Mouse (Mus musculus) left cerebral cortex, adult 11 months (tissue): ENCODE data around the gene Trak1.
"Not testable (repeated sequence)": the region's sequence is repeated elsewhere in the genome, so short reads cannot be mapped to it uniquely, and the experiment has no call there.

Experiments
- DNase-seq: peaks from one replicate; pipeline ENCODE4 v3.0.0; 2022; ENCODE audit warnings: low spot score

Gene Trak1

DNA sequence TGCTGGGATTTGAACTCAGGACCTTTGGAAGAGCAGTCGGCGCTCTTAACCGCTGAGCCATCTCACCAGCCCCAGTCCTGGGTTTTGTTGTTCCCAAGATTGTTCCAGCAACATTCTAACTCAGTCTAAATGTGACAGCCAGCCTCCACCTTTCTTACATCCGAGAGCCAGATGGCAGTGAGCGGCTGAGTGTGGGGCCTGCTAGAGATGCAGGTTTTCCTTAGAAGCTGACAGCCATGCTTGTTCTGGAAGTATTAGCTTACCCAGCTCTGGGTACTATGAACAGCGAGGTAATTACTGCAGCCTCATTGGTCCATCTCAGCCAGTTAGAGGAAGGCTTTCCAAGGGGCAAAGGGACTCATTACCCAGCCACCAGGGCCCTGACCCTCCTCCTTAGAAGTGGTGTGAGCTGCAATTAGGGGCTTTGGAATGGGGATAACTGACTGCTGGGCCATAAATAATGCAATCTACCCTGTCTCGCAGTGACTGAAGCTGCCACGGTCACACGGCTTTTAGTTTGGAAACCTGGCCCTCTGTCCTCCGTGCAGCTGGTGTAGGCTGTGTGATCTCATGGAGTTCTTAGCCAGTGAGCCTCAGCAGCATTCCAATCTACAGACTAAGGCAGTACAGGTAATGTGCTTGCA is 22.1 kb downstream of the Trak1 start:
- DNase-seq = no peak

DNA sequence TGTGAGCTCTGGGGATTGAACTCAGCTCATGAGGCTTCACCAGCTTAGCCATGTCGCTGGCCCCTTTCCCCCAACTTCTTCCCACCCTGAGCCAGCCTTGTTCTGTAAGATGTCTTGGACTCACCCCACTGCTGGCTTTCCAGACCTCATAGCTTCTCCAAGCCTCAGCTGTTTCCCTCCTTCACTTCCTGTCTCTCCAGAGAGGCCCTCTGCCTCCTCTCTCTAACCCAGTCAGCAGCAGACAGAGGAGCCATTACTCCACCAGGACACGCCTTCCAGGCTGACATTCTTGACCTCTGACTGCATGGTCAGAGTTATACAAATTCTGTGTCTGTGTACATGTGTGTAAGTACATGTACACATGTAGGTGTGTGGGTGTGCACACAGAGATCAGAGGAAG is 23.1 kb downstream of the Trak1 start:
- DNase-seq = no peak

DNA sequence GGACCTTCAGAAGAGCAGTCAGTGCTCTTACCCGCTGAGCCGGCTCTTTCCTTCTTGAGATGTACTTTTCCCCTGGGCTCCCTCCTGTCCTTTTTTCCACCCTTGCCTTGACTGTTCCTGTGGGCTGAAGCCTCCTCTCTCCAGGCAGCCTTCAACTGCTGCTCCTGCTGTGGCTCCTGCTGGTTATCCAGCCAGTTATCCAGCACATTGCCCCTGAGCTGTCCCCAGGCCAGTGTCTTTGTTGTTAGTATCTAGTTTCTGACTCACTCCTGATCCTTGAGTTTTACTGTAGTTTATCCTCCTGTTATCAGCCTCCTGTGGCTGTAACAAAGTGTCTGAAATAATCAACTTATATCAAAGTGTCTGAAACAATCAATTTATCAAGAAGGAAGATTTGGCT is 23.8 kb downstream of the Trak1 start:
- no peak for DNase-seq

DNA sequence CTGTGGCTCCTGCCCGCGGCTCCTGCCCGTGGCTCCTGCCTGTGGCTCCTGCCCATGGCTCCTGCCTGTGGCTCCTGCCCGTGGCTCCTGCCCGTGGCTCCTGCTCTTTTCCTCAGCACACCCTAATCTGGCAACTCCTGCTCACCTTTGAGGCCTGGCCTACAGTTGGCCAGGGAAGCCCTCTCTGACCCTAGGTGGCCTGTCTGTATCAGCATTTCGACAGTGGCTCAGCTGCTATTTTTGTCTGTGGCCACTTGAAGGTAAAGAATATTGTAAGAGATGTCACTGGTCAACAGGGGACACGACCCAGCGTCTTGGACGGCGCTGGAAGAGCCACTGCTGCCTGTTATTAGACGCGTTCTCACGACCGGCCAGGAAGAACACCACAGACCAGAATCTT is 24.7 kb downstream of the Trak1 start:
- no peak for DNase-seq

DNA sequence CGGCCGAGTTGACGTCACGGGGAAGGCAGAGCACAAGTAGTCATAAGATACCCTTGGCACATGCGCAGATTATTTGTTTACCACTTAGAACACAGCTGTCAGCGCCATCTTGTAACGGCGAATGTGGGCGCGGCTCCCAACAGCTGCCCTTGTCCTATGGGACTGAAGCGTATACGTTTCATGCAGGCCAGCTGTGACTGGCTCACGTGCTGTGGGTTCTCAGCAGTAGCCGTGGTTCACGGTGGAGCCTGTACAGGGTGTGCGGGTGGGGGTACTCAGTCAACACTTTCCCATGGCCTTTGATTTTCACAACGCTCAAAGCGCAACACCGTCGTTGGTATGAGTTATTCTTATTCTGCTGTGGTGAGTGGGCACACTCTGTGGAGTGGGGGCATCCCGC is 31.0 kb downstream of the Trak1 start:
- not testable (repeated sequence) for DNase-seq

DNA sequence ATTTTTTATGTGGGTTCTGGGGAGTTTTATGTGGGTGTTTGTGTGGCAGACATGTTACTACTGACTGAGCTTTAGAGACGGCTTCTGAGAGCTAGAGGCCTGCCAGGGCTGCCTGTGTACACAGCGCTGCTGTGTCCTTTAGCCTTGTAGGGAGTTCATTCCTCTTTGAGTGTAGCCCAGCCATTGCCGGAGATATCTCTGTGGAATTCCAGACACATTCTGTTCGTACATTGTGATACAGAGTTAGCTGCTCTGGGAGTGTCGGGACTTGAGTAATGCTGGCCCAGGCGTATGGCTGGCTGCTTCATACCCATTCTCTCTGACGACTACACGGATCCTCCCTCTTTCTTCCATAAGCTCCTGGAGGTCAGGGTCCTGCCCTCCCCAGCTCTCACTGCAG is 31.9 kb downstream of the Trak1 start:
- no peak for DNase-seq

DNA sequence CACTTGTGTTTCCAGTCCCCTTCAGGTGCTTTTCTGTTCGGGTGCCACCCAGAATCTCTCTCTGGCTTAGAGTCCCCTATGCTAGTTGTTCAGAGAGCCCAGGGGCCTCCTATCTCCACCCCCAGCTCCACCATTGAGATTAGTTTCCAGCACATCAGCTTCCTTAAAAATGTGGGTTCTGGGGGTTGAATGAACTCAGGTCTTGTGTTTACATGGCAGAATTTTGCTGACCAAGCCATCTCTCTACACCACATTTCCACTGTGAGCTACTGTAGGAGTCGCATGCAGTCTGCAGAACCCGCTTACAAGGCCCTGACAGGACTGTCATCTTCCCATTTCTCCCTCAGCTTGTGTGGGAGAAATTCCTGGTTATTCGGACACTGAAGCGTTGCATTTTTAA is 32.8 kb downstream of the Trak1 start:
- no peak for DNase-seq

DNA sequence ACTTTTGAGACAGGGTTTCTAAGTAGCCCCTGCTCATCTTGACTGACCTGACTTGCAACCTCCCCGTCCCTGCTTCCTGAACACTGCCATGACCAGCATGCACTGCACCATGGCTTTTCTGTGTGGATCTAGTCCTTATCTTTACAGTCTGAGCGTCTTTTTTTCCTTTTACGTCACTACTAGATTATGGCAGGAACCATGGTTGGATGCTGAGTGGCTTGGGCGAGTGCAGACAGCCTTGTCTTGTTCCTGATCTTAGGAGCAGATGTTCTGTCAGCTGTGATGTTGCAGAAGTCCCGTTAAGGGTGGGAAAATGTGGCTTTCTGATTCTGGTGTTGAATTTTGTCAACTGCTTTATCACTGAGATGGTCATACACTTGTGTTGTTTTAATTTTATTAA is 34.1 kb downstream of the Trak1 start:
- DNase-seq = no peak

DNA sequence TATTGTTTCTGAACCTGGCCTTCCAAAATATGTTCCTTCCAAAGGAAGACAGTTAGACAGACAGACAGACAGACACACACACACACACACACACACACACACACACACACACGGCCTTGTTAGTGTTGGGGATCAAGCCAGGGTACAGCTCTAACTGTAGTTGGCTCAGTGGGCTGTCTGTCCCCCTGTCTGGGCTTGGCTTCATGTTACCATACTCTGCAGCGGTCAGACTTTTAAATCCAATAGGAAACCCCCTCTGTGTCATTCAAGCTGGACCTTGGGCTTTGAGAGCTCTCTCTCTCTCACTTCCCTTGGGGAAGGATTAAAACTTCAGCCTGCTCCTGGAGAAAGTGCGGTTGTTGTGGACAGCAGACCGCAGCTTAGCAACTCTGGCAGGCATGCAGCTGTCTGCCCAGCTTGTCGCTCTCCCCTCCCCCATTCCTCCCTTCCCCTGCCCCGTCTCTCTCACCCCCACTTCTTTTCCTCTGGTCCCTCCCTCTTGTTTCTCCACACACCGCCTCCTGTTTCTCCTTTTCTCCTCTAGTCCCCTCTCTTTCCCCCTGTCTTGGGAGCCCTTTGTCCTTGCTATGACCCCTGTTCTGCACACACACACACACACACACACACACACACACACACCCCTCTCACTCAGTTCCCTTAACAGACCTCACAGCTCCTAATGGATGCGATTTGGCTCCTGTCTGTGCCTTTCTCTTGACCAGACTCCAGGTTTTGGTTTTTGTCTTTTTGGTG is 34.8 kb downstream of the Trak1 start:
- DNase-seq = no peak

DNA sequence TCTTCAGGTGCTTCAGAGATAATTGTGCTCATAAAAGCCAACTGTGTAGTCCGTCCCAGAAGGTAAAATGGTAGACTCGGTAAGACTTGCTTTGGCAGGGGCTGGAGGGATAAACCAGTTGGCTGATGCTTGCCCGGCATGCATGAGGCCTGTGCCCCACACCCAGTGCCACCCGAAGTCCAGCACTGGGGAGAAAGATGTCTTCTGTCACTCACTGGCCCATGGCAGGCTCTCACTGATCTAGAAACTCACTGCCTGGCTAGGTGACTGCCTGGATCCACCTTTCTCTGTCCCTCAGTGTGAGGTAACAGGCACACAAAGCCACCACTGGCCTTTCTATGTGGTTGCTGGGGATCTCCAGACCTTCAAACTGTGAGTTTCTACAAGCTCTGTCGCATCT is 36.3 kb downstream of the Trak1 start:
- no peak for DNase-seq

DNA sequence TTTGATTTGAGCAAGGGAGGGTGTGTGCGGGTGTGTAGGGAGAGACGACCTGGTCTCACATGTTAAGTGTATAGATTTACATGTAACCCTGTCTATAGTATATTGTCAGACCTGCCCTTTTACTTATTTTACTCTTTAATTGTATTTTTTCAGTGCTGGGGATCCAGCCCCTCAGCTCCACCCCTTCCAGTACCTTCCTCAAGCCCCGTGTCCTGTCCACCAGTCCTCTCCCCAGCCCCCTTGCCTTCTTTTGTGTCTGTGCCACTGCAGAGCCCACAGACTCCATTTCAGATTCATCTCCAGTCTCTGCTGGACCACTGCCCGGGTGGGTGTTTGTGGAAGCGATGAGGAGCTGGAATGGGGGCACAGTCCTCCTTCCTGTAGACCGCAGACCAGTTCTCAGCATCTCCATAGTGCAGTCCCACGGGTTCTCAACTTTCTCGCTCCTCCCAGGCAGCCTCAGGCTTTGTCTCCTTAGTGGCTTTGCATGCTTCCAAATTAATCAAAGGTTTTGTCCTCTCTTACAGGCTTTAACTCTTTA is 37.1 kb downstream of the Trak1 start:
- DNase-seq = no peak

DNA sequence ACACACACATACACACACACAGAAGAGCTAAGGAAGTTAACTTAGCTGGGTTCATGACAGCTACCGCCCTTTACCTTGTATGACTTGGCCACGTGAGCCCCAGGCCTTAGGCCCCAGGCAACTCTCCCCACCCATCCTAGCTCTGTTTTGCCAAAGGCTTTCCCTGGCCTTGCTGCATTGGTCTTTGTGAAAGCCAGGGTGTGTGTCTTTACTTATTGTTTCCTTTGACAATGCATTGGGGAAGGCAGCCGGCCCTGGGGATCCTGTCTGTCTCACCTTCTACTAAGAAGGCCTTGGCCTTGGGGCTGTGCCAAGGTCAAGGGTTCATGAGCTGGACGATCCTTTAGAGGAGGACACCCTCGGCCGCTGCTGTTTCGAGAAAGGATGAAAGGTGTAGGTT is 38.3 kb downstream of the Trak1 start:
- DNase-seq = no peak

DNA sequence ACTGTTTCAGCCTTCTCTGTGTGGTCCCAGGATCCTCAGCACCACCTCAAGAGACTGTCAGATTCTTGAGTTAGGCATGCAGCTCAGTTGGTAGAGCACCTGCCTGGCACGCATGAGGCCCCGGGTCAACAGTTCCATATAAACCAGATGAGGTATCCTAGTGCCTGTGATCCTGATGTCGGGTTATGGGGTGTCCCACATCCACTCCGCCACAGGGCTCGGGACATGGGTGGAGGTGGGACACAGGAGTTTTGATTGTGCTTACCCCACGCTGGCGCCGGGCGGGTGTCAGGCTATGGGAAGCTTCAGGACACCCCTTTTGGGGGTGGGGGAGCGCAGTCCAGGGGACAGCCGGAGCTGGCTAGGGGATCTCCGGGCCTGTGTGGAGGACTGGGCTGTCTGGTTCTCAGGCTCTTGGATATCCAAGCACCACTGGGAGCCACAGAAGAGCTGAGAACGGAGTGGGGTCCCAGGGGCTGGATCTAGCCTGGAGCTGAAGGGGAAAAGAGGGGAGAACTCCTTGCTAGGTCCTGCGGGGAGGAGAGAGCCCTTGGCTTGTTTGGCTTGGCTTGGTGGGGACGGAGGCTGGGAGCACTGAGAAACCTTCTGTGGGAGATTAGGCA is 39.1 kb downstream of the Trak1 start:
- DNase-seq = no peak

DNA sequence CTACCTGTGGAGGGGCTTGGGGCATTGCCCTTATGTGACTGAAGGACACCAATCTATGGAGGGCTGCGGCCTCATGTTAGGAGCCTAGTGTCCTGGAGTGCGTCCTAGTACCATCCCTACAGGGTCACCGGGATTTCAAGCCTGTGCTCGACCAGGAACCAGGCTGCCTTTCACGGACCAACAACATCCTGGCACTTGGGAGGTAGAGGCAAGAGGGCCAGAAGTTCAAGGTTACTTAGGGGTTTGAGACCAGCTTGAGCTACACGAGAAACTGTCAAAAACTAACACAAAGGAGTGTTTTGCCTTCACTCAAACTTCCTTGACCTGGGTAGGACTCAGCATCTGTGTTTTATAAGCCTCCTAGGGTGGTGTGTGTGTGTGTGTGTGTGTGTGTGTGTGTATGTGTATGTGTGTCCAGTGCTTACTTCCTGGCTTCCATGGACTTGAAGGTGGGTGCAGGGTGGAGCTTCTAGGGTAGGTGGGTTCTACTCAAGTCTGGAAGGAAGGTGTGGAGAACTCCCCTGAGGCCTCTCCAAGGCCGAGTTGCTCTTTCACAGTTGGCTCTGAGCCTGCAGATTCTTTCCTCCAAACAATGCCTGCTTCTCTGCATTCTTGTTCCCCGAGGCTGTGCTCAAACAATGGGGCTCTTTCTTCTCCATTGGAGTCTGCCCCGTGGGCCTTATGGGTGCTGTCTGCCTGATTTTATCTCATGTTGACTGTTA is 40.1 kb downstream of the Trak1 start:
- DNase-seq = no peak

DNA sequence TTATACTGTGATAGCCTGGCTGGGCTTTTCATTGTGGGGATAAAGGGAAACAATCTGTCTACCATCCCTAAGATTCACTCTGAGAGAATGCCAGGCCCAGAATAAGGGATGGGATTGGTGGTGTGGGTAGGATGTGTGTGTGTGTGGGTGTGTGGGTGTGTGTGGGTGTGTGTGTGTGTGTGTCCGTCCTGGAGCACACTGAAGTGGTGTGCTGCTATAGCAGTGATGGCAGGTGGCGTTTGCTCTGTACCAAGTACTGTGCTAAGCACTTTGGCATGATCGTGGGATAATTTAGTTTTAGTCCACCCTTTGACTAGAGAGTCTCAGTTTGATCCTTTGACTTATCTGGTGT is 40.6 kb downstream of the Trak1 start:
- DNase-seq = no peak

DNA sequence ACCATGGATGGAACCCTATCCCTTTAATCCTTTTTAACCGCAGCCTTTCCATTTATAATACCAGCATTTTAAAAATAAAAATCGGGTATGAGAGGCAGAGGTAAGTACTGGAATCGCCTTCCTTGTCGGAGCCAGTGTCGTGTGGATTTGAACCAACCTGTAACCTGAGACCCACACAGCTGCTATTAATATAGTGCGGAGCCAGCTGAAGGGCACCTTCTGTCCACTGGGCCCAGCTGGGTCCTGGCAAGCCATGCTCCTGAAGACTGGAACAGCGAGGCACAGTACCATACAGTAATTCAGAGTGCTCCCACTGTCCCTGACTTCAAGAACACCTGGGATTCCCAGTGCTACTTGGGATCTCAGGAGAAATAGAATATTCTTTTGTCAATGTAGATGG is 44.5 kb downstream of the Trak1 start:
- no peak for DNase-seq

DNA sequence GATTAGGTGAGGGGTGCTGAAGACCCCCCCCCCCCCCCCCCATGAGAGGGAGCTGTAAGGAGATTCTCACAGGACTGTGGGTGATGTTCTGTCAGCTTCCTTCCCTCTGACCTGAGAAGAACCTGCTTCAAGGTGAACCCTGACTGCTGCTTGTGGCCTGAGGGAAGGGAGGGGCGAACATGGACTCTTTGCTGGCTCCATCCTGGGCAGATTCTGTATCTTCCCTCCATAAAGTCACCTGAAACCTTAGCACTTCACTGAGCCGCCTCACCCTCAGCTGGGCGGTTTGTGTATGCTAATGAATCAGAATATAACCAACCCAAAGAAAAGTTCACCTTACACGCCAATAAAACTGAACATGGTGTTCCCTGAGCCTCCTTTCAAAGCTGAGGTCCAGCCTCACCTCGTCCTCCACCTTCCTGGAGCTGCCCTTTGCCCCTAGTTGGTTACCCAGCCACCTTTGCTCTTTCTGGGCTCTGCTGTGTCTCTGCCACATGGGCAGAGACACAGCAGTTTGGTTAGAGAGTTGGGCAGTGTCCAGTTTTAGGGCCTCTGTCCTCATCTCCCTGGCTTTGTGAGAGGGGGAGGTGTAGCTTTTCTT is 45.3 kb downstream of the Trak1 start:
- DNase-seq = no peak

DNA sequence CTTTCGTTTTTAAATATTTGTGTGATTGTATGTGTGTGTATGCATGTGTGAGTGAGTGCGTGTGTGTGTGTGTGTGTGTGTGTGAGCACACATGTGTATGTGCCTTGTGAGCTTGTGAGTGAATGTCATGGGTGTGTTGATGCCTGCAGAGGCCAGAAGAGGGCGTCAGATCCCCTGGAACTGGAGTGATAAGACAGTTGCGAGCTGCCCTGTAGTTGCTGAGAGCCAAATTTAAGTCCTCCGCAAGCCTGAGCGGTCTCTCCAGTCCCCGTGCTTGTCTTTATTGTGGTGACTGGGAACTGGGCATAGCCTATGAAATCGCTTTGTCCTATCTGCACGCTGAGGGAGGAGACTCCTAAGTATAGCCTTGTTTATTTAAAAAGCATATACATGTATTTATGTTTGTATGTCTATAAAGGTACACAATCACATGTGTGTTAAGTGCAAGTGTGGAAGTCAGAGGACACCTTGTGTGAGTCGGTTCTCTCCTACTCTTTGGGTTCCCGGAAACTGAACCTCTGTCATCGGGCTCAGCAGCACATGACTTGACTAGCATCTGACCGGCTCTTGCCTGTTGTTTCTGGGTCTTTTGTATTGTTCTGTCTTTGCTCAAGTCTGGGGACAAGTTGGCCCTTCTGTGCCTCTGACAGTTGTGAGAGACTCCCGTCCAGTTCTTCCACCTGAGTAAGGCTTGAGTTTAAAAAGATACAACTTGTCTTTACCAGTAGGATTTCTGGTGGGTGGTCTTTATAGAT is 46.0 kb downstream of the Trak1 start:
- DNase-seq = no peak

DNA sequence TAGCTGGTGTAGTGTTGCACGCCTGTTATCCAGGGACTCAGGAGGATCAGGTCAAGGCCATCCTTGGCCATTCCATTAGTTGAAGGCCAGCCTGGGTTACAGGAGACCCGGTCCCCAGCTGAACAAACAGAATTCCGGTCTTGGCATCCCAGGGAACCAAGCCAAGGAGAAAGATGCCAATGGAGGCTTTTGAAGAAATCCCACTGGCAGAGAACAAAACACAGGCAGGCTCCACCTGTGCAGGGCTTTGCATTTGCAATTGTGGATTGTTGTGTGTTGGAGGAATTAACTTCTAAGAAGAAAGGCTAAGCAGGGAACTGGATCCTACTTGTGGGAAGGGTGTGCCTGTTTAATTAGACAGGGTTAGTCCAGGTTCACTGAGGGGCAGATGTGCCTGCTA is 47.0 kb downstream of the Trak1 start:
- no peak for DNase-seq

DNA sequence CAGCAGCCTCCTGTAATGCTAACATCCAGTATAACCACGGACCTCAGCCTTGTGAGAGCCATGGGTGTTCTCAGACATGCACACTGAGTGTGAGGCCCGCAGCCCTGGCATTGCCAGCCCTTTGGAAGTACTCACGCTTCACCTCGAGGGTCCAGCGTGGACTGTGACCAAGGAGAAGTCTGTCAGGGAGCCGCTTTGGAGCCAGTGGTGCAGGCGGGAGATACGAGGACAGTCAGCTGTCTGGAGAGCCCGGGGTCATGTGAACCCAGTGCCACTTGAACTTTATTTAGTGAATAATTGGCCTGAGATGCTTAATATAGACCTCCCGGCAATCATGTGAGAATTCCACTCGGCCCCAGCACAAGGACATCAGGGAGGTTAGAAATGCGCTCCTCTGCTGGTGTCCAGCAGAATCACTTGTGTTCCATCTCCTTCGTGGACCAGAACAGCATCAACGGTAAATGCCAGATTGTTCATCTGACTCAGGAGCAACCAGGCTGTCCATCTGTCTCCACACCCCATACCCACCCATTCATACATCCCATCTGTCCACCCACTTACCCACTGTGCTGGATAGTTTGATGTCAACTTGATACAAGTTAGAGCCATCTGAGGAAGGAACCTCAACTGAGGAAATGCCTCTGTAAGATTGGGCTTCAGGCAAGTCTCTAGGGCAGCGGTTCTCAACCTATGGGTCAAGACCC is 48.3 kb downstream of the Trak1 start:
- no peak for DNase-seq

DNA sequence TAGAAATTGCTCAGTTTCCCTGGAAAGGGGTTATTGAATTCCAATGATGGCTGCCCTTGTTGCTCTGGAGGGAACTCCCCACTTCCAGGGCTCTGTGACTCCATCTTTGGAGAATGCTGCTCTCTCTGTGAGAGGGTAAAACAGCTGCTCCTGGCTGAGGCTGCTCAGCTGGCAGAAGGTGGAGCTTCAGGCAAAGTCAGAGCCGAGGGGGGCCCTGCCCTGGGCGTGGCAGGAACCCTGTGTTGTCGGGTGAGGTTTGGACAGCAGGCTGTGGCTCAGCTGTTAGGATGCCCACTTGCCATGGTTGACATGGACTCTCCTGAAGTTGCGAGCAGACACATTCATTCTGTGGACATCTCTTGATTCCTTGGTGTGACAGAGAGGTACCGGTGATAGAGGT is 49.3 kb downstream of the Trak1 start:
- DNase-seq = no peak
